Mouse (Mus musculus): ENCODE measurements around the gene Rock2. TPM values are rescaled to one million over a fixed set of nuclear protein-coding genes. Genes with fewer than 3 reads are reported as not detected.
A peak's percentile ranks its signal among the peaks of the same experiment; 100 is the strongest.

The Rock2 gene
- total RNA-seq (2014; fragmentation: Nextera tagmentation) (78.0 and 78.8 TPM in 2 replicates), total RNA-seq (2017) (46.1 and 59.7 TPM in 2 replicates), polyA plus RNA-seq (2012) (3.1 and 3.5 TPM in 2 replicates)

GRCm38 (mm10) chr12:16894396-16895220, at the start of gene Rock2:
Gene Rock2 (plus strand): TSS chr12:16894895.
- Histone ChIP-seq H3K4me1 (ENCODE audit: insufficient read depth, low read depth, low read length) (peaks cover 45% of the 10 kb centered on the region), H3K27me3 (ENCODE audit: insufficient read depth, low read length) (peaks cover 3% of the 10 kb centered on the region; the same call in 1 of the 2 replicates), H3K36me3 (replicated peaks) (no peaks in the 10 kb centered on the region), H3K9me3 (replicated peaks) (no peaks in the 10 kb centered on the region), H3K4me3 (ENCODE audit: low read depth, low read length) (peak within 1 kb of the TSS; percentile 85)
- TF ChIP-seq GATA1 (IDR thresholded peaks at IDR 0.05; ENCODE audit: borderline replicate concordance, low read length) (no peak), TAL1 (conservative IDR thresholded peaks at IDR 0.05; ENCODE audit: low read depth, low read length) (no peak), CTCF (IDR thresholded peaks at IDR 0.05; ENCODE audit: low read depth, low read length) (no peak), GATA2 (IDR thresholded peaks at IDR 0.05; ENCODE audit: borderline replicate concordance, low read depth, low read length) (no peak), POLR2AphosphoS5 (IDR thresholded peaks at IDR 0.05; ENCODE audit: insufficient replicate concordance, low read depth, low read length) (no peak)
- ATAC-seq (ENCODE audit: extremely low read depth, insufficient number of reproducible peaks, low FRiP score, poor library complexity, severe bottlenecking) (peak; percentile 57), DNase-seq (ENCODE audit: low spot score) (peak; percentile 77)

- Histone ChIP-seq H3K4me3 (ENCODE audit: low read depth, low read length) (no peak overlapping the region), H3K27me3 (ENCODE audit: insufficient read depth, low read length) (peaks cover 10% of the 10 kb centered on the region), H3K36me3 (replicated peaks) (no peaks in the 10 kb centered on the region), H3K9me3 (replicated peaks) (no peaks in the 10 kb centered on the region), H3K4me1 (ENCODE audit: insufficient read depth, low read depth, low read length) (peaks cover 3% of the 10 kb centered on the region; the same call in 1 of the 2 replicates)
- ATAC-seq (ENCODE audit: extremely low read depth, insufficient number of reproducible peaks, low FRiP score, poor library complexity, severe bottlenecking), result no peak
- DNase-seq (ENCODE audit: low spot score), result no peak
- TF ChIP-seq CTCF (IDR thresholded peaks at IDR 0.05; ENCODE audit: low read depth, low read length), result no peak
- no peak for TF ChIP-seq TAL1 (conservative IDR thresholded peaks at IDR 0.05; ENCODE audit: low read depth, low read length)
These were observed 47.4 kb upstream of the Rock2 start for GRCm38 (mm10) chr12:16847204-16847792.

GRCm38 (mm10) chr12:16848501-16848900, 46.2 kb upstream of the Rock2 start:
- Histone ChIP-seq H3K27me3 (ENCODE audit: insufficient read depth, low read length) (peaks cover 7% of the 10 kb centered on the region), H3K4me3 (ENCODE audit: low read depth, low read length) (no peak overlapping the region), H3K36me3 (replicated peaks) (no peaks in the 10 kb centered on the region), H3K4me1 (ENCODE audit: insufficient read depth, low read depth, low read length) (peaks cover 3% of the 10 kb centered on the region; the same call in 1 of the 2 replicates), H3K9me3 (replicated peaks) (no peaks in the 10 kb centered on the region)
- ATAC-seq (ENCODE audit: extremely low read depth, insufficient number of reproducible peaks, low FRiP score, poor library complexity, severe bottlenecking) (no peak), DNase-seq (ENCODE audit: low spot score) (no peak)
- TF ChIP-seq POLR2AphosphoS5 (IDR thresholded peaks at IDR 0.05; ENCODE audit: insufficient replicate concordance, low read depth, low read length), result no peak
- TF ChIP-seq GATA2 (IDR thresholded peaks at IDR 0.05; ENCODE audit: borderline replicate concordance, low read depth, low read length), result no peak
- no peak for TF ChIP-seq TAL1 (conservative IDR thresholded peaks at IDR 0.05; ENCODE audit: low read depth, low read length)
- no peak for TF ChIP-seq GATA1 (IDR thresholded peaks at IDR 0.05; ENCODE audit: borderline replicate concordance, low read length)
- TF ChIP-seq CTCF (IDR thresholded peaks at IDR 0.05; ENCODE audit: low read depth, low read length), result no peak

- TF ChIP-seq POLR2AphosphoS5 (IDR thresholded peaks at IDR 0.05; ENCODE audit: insufficient replicate concordance, low read depth, low read length) (no peak), GATA2 (IDR thresholded peaks at IDR 0.05; ENCODE audit: borderline replicate concordance, low read depth, low read length) (no peak), CTCF (IDR thresholded peaks at IDR 0.05; ENCODE audit: low read depth, low read length) (no peak)
- H3K27me3 ChIP-seq (ENCODE audit: insufficient read depth, low read length), result peaks cover 9% of the 10 kb centered on the region
- DNase-seq (ENCODE audit: low spot score) (no peak), ATAC-seq (ENCODE audit: extremely low read depth, insufficient number of reproducible peaks, low FRiP score, poor library complexity, severe bottlenecking) (no peak)
- H3K4me1 ChIP-seq (ENCODE audit: insufficient read depth, low read depth, low read length), result peaks cover 3% of the 10 kb centered on the region; the same call in 1 of the 2 replicates
- H3K36me3 ChIP-seq (replicated peaks), result no peaks in the 10 kb centered on the region
- H3K4me3 ChIP-seq (ENCODE audit: low read depth, low read length), result no peak overlapping the region
- no peaks in the 10 kb centered on the region for H3K9me3 ChIP-seq (replicated peaks)
These were observed 44.9 kb upstream of the Rock2 start for GRCm38 (mm10) chr12:16849821-16850220.

- H3K27me3 ChIP-seq (ENCODE audit: insufficient read depth, low read length), result peaks cover 9% of the 10 kb centered on the region
- ATAC-seq (ENCODE audit: extremely low read depth, insufficient number of reproducible peaks, low FRiP score, poor library complexity, severe bottlenecking) (no peak), DNase-seq (ENCODE audit: low spot score) (no peak)
- peaks cover 3% of the 10 kb centered on the region; the same call in 1 of the 2 replicates for H3K4me1 ChIP-seq (ENCODE audit: insufficient read depth, low read depth, low read length)
- TF ChIP-seq POLR2AphosphoS5 (IDR thresholded peaks at IDR 0.05; ENCODE audit: insufficient replicate concordance, low read depth, low read length), result no peak
- no peak for TF ChIP-seq CTCF (IDR thresholded peaks at IDR 0.05; ENCODE audit: low read depth, low read length)
- no peak for TF ChIP-seq TAL1 (conservative IDR thresholded peaks at IDR 0.05; ENCODE audit: low read depth, low read length)
- no peak for TF ChIP-seq GATA1 (IDR thresholded peaks at IDR 0.05; ENCODE audit: borderline replicate concordance, low read length)
- no peak for TF ChIP-seq GATA2 (IDR thresholded peaks at IDR 0.05; ENCODE audit: borderline replicate concordance, low read depth, low read length)
- H3K4me3 ChIP-seq (ENCODE audit: low read depth, low read length), result no peak overlapping the region
- H3K36me3 ChIP-seq (replicated peaks), result no peaks in the 10 kb centered on the region
- H3K9me3 ChIP-seq (replicated peaks), result no peaks in the 10 kb centered on the region
These were observed 44.0 kb upstream of the Rock2 start for GRCm38 (mm10) chr12:16850431-16851375.
